Mouse (Mus musculus) kidney, adult 2 months (tissue): ENCODE measurements around the gene Clasp2.

Source experiments
- CTCF ChIP-seq: fragments of 200-500 bp; conservative IDR thresholded peaks from 2 replicates; pipeline ENCODE4 v1.5.1; 2011; ENCODE audit warnings: low read depth, mild to moderate bottlenecking, control low read depth, low read length, moderate library complexity, mixed read lengths; ENCODE audit not compliant: insufficient read depth, insufficient read length
- POLR2A ChIP-seq: fragments of 200-500 bp; IDR thresholded peaks from one replicate; pipeline ENCODE4 v1.6.1; 2011; ENCODE audit warnings: low read depth, low read length, control low read depth

- TF ChIP-seq CTCF (no peak), POLR2A (no peak)
Measured at GRCm38 (mm10) chr9:113833481-113833880, 92.2 kb downstream of the Clasp2 start.
